Mouse (Mus musculus): ENCODE results near the gene Capza3.

Gene Capza3

GRCm38 (mm10) chr6:140040952-140041351 is at the start of gene Capza3:
Gene Capza3 (plus strand): TSS chr6:140041252.
- no peak for DNase-seq (ENCODE audit: low spot score in 2 of 2)

DNA sequence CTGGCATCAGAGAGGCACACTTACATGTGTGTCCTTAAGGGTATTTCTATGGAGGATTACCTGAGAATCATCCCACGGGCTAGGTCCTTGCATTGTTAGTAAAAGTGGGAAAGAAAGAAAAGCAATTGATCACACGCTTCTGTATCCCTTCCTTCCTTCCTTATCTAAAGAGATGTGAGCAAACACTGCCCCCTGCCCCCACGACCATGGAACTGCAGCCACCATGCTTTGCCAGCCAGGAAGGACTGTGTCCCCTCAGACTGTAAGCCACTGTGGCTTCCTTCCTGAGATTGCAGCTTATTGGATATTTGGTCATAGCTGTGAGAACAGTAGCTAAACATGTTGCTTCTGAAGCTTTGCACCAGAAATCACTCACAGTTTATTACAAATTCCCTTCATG is 35.9 kb upstream of the Capza3 start:
- DNase-seq (ENCODE audit: low spot score in 2 of 2) = no peak

- no peak for DNase-seq (ENCODE audit: low spot score in 2 of 2)
These were observed 16.6 kb upstream of the Capza3 start for GRCm38 (mm10) chr6:140024404-140024803.

DNA sequence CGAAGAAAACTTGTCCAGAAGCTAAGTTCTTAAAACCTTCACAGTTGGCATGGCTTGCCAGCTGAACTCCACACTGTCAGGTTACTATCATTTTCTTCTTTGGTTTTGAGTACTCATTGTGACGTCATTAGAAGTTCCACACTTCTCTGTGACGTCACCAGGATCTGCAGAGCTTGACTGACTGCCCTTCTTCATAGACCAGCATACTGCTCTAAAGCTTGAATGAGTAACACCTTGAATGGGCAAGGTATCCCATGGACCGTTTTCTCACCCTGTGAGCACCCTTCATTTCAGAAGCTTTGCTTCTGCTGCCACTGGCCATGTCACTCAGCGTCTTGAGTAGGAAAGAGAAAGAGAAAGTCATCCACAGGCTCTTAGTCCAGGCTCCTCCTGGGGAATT is 305 bp downstream of the Capza3 start, which contains the start of gene Plcz1:
TSS of gene Plcz1 (minus strand) at position 101 of the 400 bp plus-strand sequence.
- no peak for DNase-seq (ENCODE audit: low spot score in 2 of 2)

- DNase-seq (ENCODE audit: low spot score in 2 of 2) = no peak
These were observed 10.4 kb downstream of the Capza3 start for GRCm38 (mm10) chr6:140051476-140051875.

- peak in 1 of 2 experiments; percentile 31 for DNase-seq (ENCODE audit: low spot score in 2 of 2)
These were observed 13.3 kb downstream of the Capza3 start for GRCm38 (mm10) chr6:140054271-140054928.

DNA sequence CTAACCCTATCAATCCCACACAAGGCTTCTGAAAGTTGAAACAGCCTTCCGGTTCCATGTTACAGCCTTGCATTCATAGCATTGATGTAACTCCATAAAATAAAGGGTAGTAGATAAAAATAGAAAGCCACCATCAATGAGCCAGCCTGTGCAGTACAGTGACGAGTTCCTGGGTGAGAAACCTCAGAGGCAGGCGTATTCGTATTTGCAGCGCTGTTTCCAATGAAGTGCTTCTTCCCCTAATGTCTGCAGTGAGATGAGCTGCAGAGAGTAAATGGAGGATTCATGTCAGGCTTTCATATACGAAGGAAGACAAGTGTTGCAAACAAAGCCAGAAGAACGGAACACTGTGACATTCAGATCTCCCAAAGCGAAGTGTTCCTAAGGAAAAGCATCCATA is 28.1 kb downstream of the Capza3 start:
- no peak for DNase-seq (ENCODE audit: low spot score in 2 of 2)

- no peak for DNase-seq (ENCODE audit: low spot score in 2 of 2)
These were observed 39.9 kb downstream of the Capza3 start for GRCm38 (mm10) chr6:140080933-140081332.

- DNase-seq (ENCODE audit: low spot score in 2 of 2) = no peak
These were observed 40.7 kb downstream of the Capza3 start for GRCm38 (mm10) chr6:140081739-140082138.

DNA sequence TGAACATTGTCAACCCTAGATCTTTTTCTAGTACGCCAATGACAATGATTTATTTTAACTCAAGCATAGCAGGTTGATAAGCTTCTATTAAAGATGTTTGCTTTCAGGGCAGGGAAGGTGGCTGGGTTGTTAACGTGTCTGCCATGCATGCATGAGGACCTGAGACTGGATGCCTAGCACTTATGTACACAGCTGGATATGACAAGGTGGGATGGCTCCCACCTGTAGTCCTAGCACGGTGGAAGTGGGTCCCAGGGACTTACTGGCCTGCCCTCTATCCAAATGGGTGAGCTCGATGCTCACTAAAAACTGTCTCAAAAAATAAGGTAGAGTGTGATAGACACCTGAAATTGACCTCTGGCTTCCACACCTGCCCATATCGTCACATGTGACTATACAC is 48.8 kb downstream of the Capza3 start:
- no peak for DNase-seq (ENCODE audit: low spot score in 2 of 2)
